Mouse (Mus musculus) intestine, embryonic 14.5 days (tissue): Measurements from ENCODE around the gene Armcx6. TPM values are rescaled to one million over a fixed set of nuclear protein-coding genes. Genes with fewer than 3 reads are reported as not detected.
"Not testable (repeated sequence)": the region's sequence is repeated elsewhere in the genome, so short reads cannot be mapped to it uniquely, and the experiment has no call there.

Source experiments
- ATAC-seq: fragments of 200-750 bp; cut with Nextera tagmentation; replicated peaks from 2 replicates; pipeline ENCODE4 v1.8.0; 2017; ENCODE audit warnings: low read depth, moderate number of reproducible peaks, moderate TSS enrichment, moderate library complexity; ENCODE audit not compliant: low FRiP score, low TSS enrichment
- DNase-seq: peaks from one replicate; pipeline ENCODE4 v3.0.0-alpha.2; 2018; ENCODE audit warnings: low spot score
- H3K27ac ChIP-seq: fragments of 300-500 bp; sonication (generic); 2 replicates; pipeline ENCODE4 v1.5.1; 2014; ENCODE audit warnings: low read depth, mild to moderate bottlenecking, control low read depth
- H3K27me3 ChIP-seq: fragments of 300-500 bp; sonication (generic); replicated peaks from 2 replicates; pipeline ENCODE4 v1.6.1; 2014; ENCODE audit warnings: low read length, control low read depth; ENCODE audit not compliant: control insufficient read depth, insufficient read depth
- H3K36me3 ChIP-seq: fragments of 300-500 bp; sonication (generic); 2 replicates; pipeline ENCODE4 v1.6.1; 2014; ENCODE audit warnings: low read length, control low read depth; ENCODE audit not compliant: control insufficient read depth, insufficient read depth
- H3K4me1 ChIP-seq: fragments of 300-500 bp; sonication (generic); replicated peaks from 2 replicates; pipeline ENCODE4 v1.6.1; 2014; ENCODE audit warnings: low read length, control low read depth, mixed read lengths; ENCODE audit not compliant: control insufficient read depth, insufficient read depth
- H3K4me2 ChIP-seq: fragments of 300-500 bp; sonication (generic); 2 replicates; pipeline ENCODE4 v1.6.1; 2014; ENCODE audit warnings: low read length
- H3K4me3 ChIP-seq: fragments of 300-500 bp; sonication (generic); 2 replicates; pipeline ENCODE4 v1.5.1; 2014; ENCODE audit warnings: low read depth, low read length, control low read depth, mixed read lengths
- H3K9ac ChIP-seq: fragments of 300-500 bp; sonication (generic); 2 replicates; pipeline ENCODE4 v1.6.1; 2014; ENCODE audit warnings: mild to moderate bottlenecking, low read length
- H3K9me3 ChIP-seq: fragments of 300-500 bp; sonication (generic); 2 replicates; pipeline ENCODE4 v1.6.1; 2016; ENCODE audit warnings: low read length, control low read depth; ENCODE audit not compliant: control insufficient read depth
- WGBS: fragments of 180-500 bp; shearing (Covaris S2); extraction: QIAGEN DNeasy Blood & Tissue Kit; methylation state at CpG from one replicate; pipeline ENCODE4 v1.1.7; 2014; 5-methylcytosine and 5-hydroxymethylcytosine counted together
- polyA plus RNA-seq: library from polyadenylated mRNA; unstranded; fragments of >200 nt; fragmentation: Nextera tagmentation; extraction: Ambion mirVana; gene quantifications from 2 replicates; pipeline ENCODE4 v1.2.1, GENCODE M21; 2014

Gene Armcx6
- polyA plus RNA-seq, 1 experiment from 2014 or later, result 21.6 TPM

DNA sequence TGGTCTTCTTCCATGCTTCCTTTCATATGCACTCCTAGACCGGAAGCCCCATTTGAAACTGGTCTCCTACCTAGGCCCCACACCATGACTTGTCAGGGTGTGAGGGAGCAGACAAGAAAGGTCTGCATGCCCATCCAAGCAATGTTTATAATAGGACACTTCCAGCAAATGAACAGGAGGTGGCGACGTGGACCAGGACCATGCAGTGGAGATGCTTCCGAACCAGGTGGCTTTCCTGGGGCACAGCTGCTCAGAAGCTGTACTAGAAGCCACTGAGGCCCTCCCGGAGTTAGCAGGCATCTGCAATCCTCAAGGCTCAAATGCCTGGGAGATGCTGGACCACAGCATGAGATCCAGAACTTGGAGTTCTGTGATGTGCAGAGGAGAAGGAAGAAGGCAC, 4.8 kb downstream of the Armcx6 start:
- H3K36me3 ChIP-seq, result no peaks in the 10 kb centered on the region
- H3K4me3 ChIP-seq, result no peak overlapping the region
- ATAC-seq (no peak), DNase-seq (no peak)
- no peak overlapping the region for H3K4me2 ChIP-seq
- peaks cover 4% of the 10 kb centered on the region; the same call in 1 of the 2 replicates for H3K4me1 ChIP-seq
- no peak overlapping the region for H3K9ac ChIP-seq
- no peaks in the 10 kb centered on the region for H3K9me3 ChIP-seq
- H3K27ac ChIP-seq, result no peak overlapping the region
- 0 out of 2 replicates have a peak, but pooled peaks cover 2% of the 10 kb centered on the region for H3K27me3 ChIP-seq
- WGBS, result 18% methylated on average over 5 of the region's 5 CpGs

DNA sequence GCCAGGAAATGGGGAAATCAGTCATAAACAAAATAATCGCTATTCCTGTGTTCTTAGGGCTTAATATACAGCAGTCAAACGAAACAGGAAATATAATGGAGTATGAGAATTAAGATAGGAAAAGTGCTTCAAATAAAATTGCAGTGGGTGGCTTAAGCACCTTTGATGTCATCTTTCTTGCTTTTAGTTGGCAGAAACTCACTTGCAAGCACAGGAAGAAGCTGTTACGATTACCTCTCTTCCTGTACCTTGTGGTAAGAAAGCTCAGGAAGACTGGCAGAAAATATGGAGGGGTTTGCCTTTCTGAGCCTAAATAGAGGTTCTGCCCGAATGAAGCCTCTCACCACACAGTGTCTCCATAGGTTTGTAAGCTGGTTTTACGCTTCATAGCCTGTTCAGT, 9.4 kb downstream of the Armcx6 start:
- no peak for ATAC-seq
- H3K27ac ChIP-seq, result no peak overlapping the region
- H3K4me3 ChIP-seq, result no peak overlapping the region
- no peaks in the 10 kb centered on the region for H3K36me3 ChIP-seq
- H3K4me1 ChIP-seq, result no peaks in the 10 kb centered on the region
- H3K27me3 ChIP-seq, result 0 out of 2 replicates have a peak, but pooled peaks cover 2% of the 10 kb centered on the region
- H3K9ac ChIP-seq, result no peak overlapping the region
- H3K4me2 ChIP-seq, result no peak overlapping the region
- 65% methylated on average over 5 of the region's 5 CpGs for WGBS
- DNase-seq, result no peak
- no peaks in the 10 kb centered on the region for H3K9me3 ChIP-seq

DNA sequence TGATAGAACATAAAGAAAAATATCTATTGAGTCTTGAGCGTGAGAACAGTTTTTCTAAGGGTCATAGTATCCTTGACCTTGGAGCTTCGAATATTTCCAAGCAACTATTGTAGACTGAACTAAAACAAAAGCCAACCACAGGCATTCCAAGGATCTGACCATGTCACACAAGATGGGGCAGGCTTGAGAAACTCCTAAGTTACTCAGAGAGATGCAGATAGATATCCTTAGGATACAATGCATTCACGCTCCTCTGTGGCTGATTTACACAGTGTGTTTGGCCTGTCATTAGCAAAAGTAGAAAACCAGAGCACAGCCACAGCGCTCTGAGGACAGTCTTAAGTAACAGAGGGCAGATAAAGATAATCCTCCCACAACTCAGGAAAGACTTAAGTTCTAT, 12.1 kb downstream of the Armcx6 start:
- 66% methylated on average over 4 of the region's 4 CpGs for WGBS
- Histone ChIP-seq H3K36me3 (no peaks in the 10 kb centered on the region), H3K9me3 (no peaks in the 10 kb centered on the region), H3K4me1 (no peaks in the 10 kb centered on the region), H3K9ac (no peak overlapping the region), H3K4me2 (no peak overlapping the region), H3K27me3 (0 out of 2 replicates have a peak, but pooled peaks cover 5% of the 10 kb centered on the region), H3K4me3 (no peak overlapping the region), H3K27ac (no peak overlapping the region)
- no peak for DNase-seq
- ATAC-seq, result no peak

- ATAC-seq (no peak), DNase-seq (no peak)
- Histone ChIP-seq H3K9me3 (no peaks in the 10 kb centered on the region), H3K36me3 (no peaks in the 10 kb centered on the region), H3K4me2 (no peak overlapping the region), H3K9ac (no peak overlapping the region), H3K27me3 (0 out of 2 replicates have a peak, but pooled peaks cover 7% of the 10 kb centered on the region), H3K27ac (no peak overlapping the region), H3K4me1 (no peaks in the 10 kb centered on the region), H3K4me3 (no peak overlapping the region)
- 86% methylated on average over 1 of the region's 1 CpGs for WGBS
Observed at GRCm38 (mm10) chrX:134737796-134738195, 13.4 kb downstream of the Armcx6 start.

DNA sequence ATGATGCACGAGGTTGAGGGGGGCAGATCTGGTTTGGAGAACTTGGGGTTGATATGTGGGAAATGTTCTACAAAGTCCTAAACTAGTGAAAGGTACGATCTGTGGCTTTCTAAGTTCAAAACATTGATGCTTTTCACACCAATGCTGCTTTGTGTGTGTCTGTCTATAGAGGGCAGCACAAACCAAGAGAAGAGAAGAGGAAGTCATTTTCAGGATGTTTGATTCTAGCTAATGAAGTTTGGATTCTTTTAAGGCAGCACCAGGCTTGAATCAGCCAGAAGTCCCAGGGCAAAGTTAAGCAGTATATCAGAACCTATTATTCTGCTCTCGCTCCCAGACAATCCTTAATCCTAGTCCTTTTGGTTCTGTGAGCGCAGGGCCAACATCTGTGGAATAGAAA, 21.4 kb downstream of the Armcx6 start:
- no peak for ATAC-seq
- WGBS, result 40% methylated on average over 4 of the region's 4 CpGs
- no peak overlapping the region for H3K4me2 ChIP-seq
- no peak overlapping the region for H3K9ac ChIP-seq
- H3K36me3 ChIP-seq, result no peaks in the 10 kb centered on the region
- H3K4me1 ChIP-seq, result no peaks in the 10 kb centered on the region
- H3K9me3 ChIP-seq, result no peaks in the 10 kb centered on the region
- H3K27me3 ChIP-seq, result 0 out of 2 replicates have a peak, but pooled peaks cover 5% of the 10 kb centered on the region
- DNase-seq, result no peak
- H3K27ac ChIP-seq, result no peak overlapping the region
- no peak overlapping the region for H3K4me3 ChIP-seq

DNA sequence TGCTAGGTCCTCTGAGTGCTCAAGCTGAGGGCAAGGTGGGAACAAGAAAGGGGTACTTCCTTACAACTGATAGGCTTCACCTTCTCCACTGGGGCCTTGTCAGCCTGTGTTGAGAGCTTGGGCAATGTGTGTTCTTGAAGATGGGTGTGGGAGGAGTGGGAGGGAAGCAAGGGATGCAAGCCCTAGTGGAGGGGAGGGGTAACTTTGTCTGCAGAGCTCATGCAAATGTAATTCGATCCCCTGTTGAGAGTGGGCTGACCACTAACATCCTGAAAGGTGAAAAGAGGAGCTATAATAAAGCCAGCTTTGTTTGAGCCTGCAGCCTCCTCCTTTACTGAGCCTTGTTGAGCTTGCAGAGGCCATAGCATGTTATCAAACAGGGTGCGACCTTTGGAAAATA, 27.5 kb downstream of the Armcx6 start:
- ATAC-seq, result 0 out of 2 replicates have a peak, but pooled peaks have one; percentile 50
- H3K27ac ChIP-seq, result not testable (repeated sequence)

DNA sequence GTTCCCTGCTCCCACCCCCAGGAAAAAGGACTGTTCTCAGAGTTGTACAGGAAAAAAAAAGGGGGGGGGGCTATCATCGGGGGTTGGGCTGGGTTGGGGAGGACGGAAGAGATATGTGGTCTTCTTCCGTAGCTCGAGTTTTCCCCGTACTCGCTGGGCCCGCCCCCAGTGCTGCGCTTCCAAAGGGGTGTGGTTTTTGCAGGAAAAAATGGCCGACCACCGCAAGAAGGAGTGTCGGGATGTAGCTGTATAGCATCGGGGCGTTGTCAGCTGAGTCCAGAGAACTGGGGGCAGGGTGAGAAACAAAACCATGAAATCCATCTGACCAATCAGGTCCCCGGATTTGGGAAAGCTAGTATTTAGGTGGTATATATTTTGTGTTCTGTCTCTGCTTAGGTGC, 32.7 kb downstream of the Armcx6 start:
- Histone ChIP-seq H3K4me3 (peak overlapping the region; percentile 53), H3K9ac (peak overlapping the region; percentile 66), H3K27me3 (no peaks in the 10 kb centered on the region), H3K4me2 (peak overlapping the region; percentile 48), H3K9me3 (no peaks in the 10 kb centered on the region), H3K27ac (peak overlapping the region; percentile 95), H3K4me1 (no peaks in the 10 kb centered on the region), H3K36me3 (peaks cover 11% of the 10 kb centered on the region; the same call in 1 of the 2 replicates)
- 19% methylated on average over 14 of the region's 14 CpGs for WGBS
- peak; percentile 86 for ATAC-seq
- peak; percentile 72 for DNase-seq

More for the DNA sequence above, 27.5 kb downstream of the Armcx6 start:
- H3K4me2 ChIP-seq, H3K9ac ChIP-seq, H3K27me3 ChIP-seq, H3K9me3 ChIP-seq, DNase-seq, H3K4me1 ChIP-seq, H3K4me3 ChIP-seq: not testable (repeated sequence)
- WGBS, result 15% methylated on average over 1 of the region's 2 CpGs
- peaks cover 11% of the 10 kb centered on the region; the same call in 1 of the 2 replicates for H3K36me3 ChIP-seq

DNA sequence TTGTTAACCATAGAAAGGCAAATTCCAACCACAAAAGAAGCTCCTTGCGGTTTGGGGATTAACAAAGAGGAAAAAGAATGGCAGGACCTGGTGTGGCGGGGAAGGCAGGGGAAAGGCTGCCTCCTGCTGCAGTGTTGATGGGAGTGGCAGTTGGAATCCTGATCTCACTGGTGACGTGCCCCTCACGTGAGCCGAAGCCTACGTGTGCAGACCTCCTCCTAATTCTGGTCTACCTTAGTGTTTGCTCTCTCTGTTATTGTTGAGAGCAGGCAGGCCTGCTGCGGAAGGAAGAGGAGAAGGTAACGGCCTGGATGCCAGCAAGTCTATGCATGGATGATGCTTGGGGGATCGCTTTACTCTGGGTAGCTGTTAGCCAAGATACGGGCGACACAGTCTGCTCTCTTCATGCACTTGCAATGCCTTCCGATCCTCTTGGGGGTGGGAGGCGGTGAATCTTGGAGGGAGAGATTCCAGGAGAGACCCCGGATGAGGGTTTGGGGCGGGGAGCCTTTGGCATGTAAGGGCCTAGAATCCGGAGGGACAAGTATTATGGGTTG, 33.4 kb downstream of the Armcx6 start, which contains the start of gene Armcx1:
Armcx1 (plus strand) TSS at position 212 of the 557 bp plus-strand sequence.
- 10% methylated on average over 16 of the region's 16 CpGs for WGBS
- Histone ChIP-seq H3K9me3 (no peaks in the 10 kb centered on the region), H3K36me3 (peaks cover 11% of the 10 kb centered on the region; the same call in 1 of the 2 replicates), H3K4me3 (peak within 1 kb of the TSS; percentile 53), H3K27ac (peak within 1 kb of the TSS; percentile 95), H3K9ac (peak within 1 kb of the TSS; percentile 66), H3K27me3 (no peaks in the 10 kb centered on the region), H3K4me2 (peak within 1 kb of the TSS; percentile 48), H3K4me1 (no peaks in the 10 kb centered on the region)
- DNase-seq, result peak; percentile 79
- ATAC-seq, result peak; percentile 90

DNA sequence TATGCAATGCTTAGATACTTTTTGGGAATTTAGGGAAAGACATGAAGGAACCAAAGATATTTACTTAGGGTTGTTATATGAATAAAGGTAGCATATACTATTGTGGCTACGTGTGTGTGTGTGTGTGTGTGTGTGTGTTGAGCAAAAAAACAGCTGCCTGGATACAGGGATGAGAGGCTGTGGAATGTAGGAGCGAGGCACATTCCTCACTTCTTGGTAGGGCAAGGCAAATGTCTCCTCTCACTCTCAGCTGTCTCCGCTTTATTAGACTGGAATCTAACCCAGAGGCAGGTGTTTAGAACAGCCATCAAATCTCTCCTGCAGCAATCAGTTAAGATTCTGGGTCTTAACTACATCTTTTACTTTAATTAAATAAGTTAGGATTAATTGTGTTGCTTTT, 34.4 kb downstream of the Armcx6 start:
- Histone ChIP-seq H3K27me3 (no peaks in the 10 kb centered on the region), H3K4me1 (no peaks in the 10 kb centered on the region), H3K9me3 (no peaks in the 10 kb centered on the region), H3K4me3 (no peak overlapping the region), H3K9ac (no peak overlapping the region), H3K36me3 (peaks cover 11% of the 10 kb centered on the region; the same call in 1 of the 2 replicates), H3K4me2 (no peak overlapping the region), H3K27ac (no peak overlapping the region)
- WGBS, result 35% methylated on average over 3 of the region's 3 CpGs
- ATAC-seq (no peak), DNase-seq (no peak)
